In the genomic region with DNA sequence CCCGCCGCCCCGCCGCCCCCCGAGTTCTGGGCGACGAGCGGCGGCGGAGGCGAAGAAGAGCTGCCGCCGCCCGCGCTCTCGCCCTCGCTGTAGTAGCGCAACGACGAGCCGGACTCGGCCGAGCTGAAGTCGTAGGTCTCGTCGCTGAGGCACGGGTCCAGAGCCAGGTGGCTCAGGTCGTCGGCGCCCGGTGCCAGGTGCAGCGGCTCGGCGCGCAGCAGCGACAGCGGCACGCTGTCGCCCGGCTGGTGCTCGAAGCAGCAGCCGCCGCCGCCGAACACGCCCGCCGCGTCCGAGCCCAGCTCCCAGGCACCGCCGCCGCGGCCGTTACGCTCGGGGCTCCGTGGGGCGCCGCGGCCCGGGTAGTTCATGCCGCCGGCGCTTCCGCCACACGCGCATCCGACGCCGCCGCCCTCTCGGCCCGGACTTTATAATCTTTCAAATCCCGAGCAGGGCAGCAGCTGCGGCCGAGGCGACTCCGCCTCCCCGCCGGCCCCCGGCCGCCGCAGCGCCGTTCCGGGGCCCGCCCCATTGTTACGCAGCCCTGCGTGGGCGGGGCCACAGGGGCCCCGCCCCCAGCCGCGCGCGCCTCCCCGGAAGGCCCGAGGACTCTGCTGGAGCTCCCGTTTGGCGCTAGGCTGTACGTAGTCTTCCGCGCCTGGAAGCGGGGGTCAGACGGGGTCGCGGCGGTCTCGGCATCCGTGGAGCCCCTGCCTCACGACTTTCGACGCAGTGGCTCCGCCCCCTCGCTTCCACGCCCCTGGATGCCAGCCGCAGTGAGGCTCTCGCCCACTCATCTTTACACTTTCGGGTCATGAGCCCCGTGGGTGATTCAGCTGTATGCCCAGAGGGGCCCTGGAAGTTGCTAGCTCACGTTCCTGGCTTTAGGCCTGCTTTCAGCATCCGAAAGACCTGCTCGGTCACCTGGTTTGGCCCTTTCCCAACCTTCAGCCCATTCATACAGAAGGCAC, we compare ENCODE assay signal across 8 mouse cellular contexts. TPM values are rescaled to one million over a fixed set of nuclear protein-coding genes. Genes with fewer than 3 reads are reported as not detected.
A peak's percentile ranks its signal among the peaks of the same experiment; 100 is the strongest.
DNase-seq lines count a peak whose midpoint lies in the region; ATAC-seq and TF ChIP-seq lines count a peak whose summit lies in the region.

A gene (minus strand): TSS at position 503 of the 971 bp plus-strand sequence.

- peaks cover 55% of the 10 kb centered on the region for H3K4me1 ChIP-seq in erythroblast, embryonic 14.5 days (ENCODE audit: control insufficient read depth)
- peaks cover 29% of the 10 kb centered on the region for H3K4me1 ChIP-seq in heart, embryonic 12.5 days (replicated peaks)
- 0 out of 2 replicates have a peak, but pooled peaks cover 8% of the 10 kb centered on the region for H3K4me1 ChIP-seq in kidney, postnatal 0 days (replicated peaks; ENCODE audit: insufficient read depth, low read length)
- peaks cover 35% of the 10 kb centered on the region for H3K4me1 ChIP-seq in liver, embryonic 11.5 days (replicated peaks; ENCODE audit: control insufficient read depth, insufficient read depth, low read length)
- peaks cover 24% of the 10 kb centered on the region; the same call in 1 of the 2 replicates for H3K4me1 ChIP-seq in stomach, embryonic 14.5 days (ENCODE audit: control insufficient read depth, insufficient read depth, low read length)

- peak within 1 kb of the TSS; percentile 94 for H3ac ChIP-seq in C2C12 (ENCODE audit: control insufficient read depth, insufficient read length, low read depth)

- no peak for TF ChIP-seq CTCF in C2C12 (IDR thresholded peaks at IDR 0.05; ENCODE audit: control insufficient read depth, insufficient read depth, insufficient read length)
- TF ChIP-seq CTCF in brain, embryonic 14.5 days (IDR thresholded peaks at IDR 0.05; ENCODE audit: borderline replicate concordance, extremely low read depth, insufficient read depth, insufficient read length), result no peak
- no peak; the same call in 1 of the 2 replicates for TF ChIP-seq CTCF in kidney, postnatal 0 days (IDR thresholded peaks at IDR 0.05; ENCODE audit: low read depth)

- peak within 1 kb of the TSS; percentile 89 for H3K9ac ChIP-seq in heart, embryonic 12.5 days
- peak within 1 kb of the TSS; percentile 82 for H3K9ac ChIP-seq in kidney, postnatal 0 days (ENCODE audit: low read depth, low read length)
- H3K9ac ChIP-seq in liver, embryonic 11.5 days (ENCODE audit: low read depth, low read length), result peak within 1 kb of the TSS; percentile 89
- H3K9ac ChIP-seq in stomach, embryonic 14.5 days (replicated peaks; ENCODE audit: low read depth, low read length), result peak within 1 kb of the TSS; percentile 78

- H3K4me3 ChIP-seq in C2C12 (ENCODE audit: insufficient read depth, poor library complexity, severe bottlenecking), result peak within 1 kb of the TSS; percentile 48
- H3K4me3 ChIP-seq in erythroblast, embryonic 14.5 days (replicated peaks), result peak within 1 kb of the TSS; percentile 91
- H3K4me3 ChIP-seq in heart, embryonic 12.5 days, result peak within 1 kb of the TSS; percentile 85
- peak within 1 kb of the TSS; percentile 77 for H3K4me3 ChIP-seq in kidney, postnatal 0 days (replicated peaks; ENCODE audit: low read depth, low read length)
- peak within 1 kb of the TSS; percentile 84 for H3K4me3 ChIP-seq in liver, embryonic 11.5 days (ENCODE audit: low read depth, low read length)
- peak within 1 kb of the TSS; percentile 90 for H3K4me3 ChIP-seq in stomach, embryonic 14.5 days (ENCODE audit: low read depth, low read length)

- no peaks in the 10 kb centered on the region for H3K27me3 ChIP-seq in C2C12 (ENCODE audit: control insufficient read depth, insufficient read depth, insufficient read length)
- H3K27me3 ChIP-seq in erythroblast, embryonic 14.5 days (ENCODE audit: control insufficient read depth), result peaks cover 12% of the 10 kb centered on the region
- H3K27me3 ChIP-seq in heart, embryonic 12.5 days (replicated peaks), result no peaks in the 10 kb centered on the region
- no peaks in the 10 kb centered on the region for H3K27me3 ChIP-seq in kidney, postnatal 0 days (ENCODE audit: insufficient read depth, low read length)
- no peaks in the 10 kb centered on the region for H3K27me3 ChIP-seq in liver, embryonic 11.5 days (replicated peaks; ENCODE audit: control insufficient read depth, insufficient read depth, low read length)
- no peaks in the 10 kb centered on the region for H3K27me3 ChIP-seq in stomach, embryonic 14.5 days (ENCODE audit: control insufficient read depth, insufficient read depth, low read length)

- peak; percentile 95 for ATAC-seq in heart, embryonic 12.5 days (ENCODE audit: insufficient number of reproducible peaks, low FRiP score)
- peak; percentile 97 for ATAC-seq in kidney, postnatal 0 days (replicated peaks; ENCODE audit: low FRiP score, low read depth)
- ATAC-seq in liver, embryonic 11.5 days (replicated peaks; ENCODE audit: low FRiP score), result peak; percentile 85
- ATAC-seq in stomach, embryonic 14.5 days (ENCODE audit: insufficient number of reproducible peaks, insufficient read depth, low FRiP score, low read depth), result peak; percentile 95

- H3K9me3 ChIP-seq in erythroblast, embryonic 14.5 days (ENCODE audit: control insufficient read depth, low read length), result no peaks in the 10 kb centered on the region
- no peaks in the 10 kb centered on the region for H3K9me3 ChIP-seq in heart, embryonic 12.5 days (replicated peaks)
- H3K9me3 ChIP-seq in kidney, postnatal 0 days (replicated peaks; ENCODE audit: low read length), result no peaks in the 10 kb centered on the region
- H3K9me3 ChIP-seq in liver, embryonic 11.5 days (ENCODE audit: control insufficient read depth, low read length), result no peaks in the 10 kb centered on the region
- no peaks in the 10 kb centered on the region for H3K9me3 ChIP-seq in stomach, embryonic 14.5 days (ENCODE audit: control insufficient read depth, low read depth, low read length)

- peak within 1 kb of the TSS; percentile 74 for H3K4me2 ChIP-seq in heart, embryonic 12.5 days
- peak within 1 kb of the TSS; percentile 96 for H3K4me2 ChIP-seq in kidney, postnatal 0 days (ENCODE audit: low read length)
- H3K4me2 ChIP-seq in liver, embryonic 11.5 days, result peak within 1 kb of the TSS; percentile 95
- H3K4me2 ChIP-seq in stomach, embryonic 14.5 days (replicated peaks; ENCODE audit: low read depth, low read length), result peak within 1 kb of the TSS; percentile 87

- under 1% methylated on average over 123 of the region's 123 CpGs for WGBS in heart, embryonic 12.5 days
- WGBS in kidney, postnatal 0 days, result under 1% methylated on average over 120 of the region's 123 CpGs
- under 1% methylated on average over 111 of the region's 123 CpGs for WGBS in liver, embryonic 11.5 days
- WGBS in stomach, embryonic 14.5 days, result under 1% methylated on average over 120 of the region's 123 CpGs

- peaks cover 10% of the 10 kb centered on the region for H3K79me3 ChIP-seq in C2C12 (ENCODE audit: low read depth)

- H3K79me2 ChIP-seq in C2C12 (ENCODE audit: control insufficient read depth, insufficient read depth), result peaks cover 16% of the 10 kb centered on the region

- H3K27ac ChIP-seq in heart, embryonic 12.5 days (ENCODE audit: poor library complexity, severe bottlenecking), result peak within 1 kb of the TSS; percentile 95
- H3K27ac ChIP-seq in kidney, postnatal 0 days, result peak within 1 kb of the TSS; percentile 94
- H3K27ac ChIP-seq in liver, embryonic 11.5 days (ENCODE audit: low read depth, low read length), result peak within 1 kb of the TSS; percentile 91
- peak within 1 kb of the TSS; percentile 94 for H3K27ac ChIP-seq in stomach, embryonic 14.5 days (ENCODE audit: low read length)

- peak; percentile 94 for DNase-seq in brain, embryonic 14.5 days (ENCODE audit: low read depth)
- peak; percentile 92 for DNase-seq in kidney, postnatal 0 days (ENCODE audit: low spot score)
- DNase-seq in liver, embryonic 11.5 days (ENCODE audit: low spot score), result peak; percentile 92
- DNase-seq in naive thymus-derived CD4-positive, alpha-beta T cell, adult 2 months (ENCODE audit: low read depth), result peak; percentile 93

- H3K36me3 ChIP-seq in C2C12 (ENCODE audit: control insufficient read depth, insufficient read depth), result no peaks in the 10 kb centered on the region
- H3K36me3 ChIP-seq in erythroblast, embryonic 14.5 days (ENCODE audit: control insufficient read depth), result peaks cover 11% of the 10 kb centered on the region
- no peaks in the 10 kb centered on the region for H3K36me3 ChIP-seq in heart, embryonic 12.5 days
- no peaks in the 10 kb centered on the region for H3K36me3 ChIP-seq in kidney, postnatal 0 days (ENCODE audit: insufficient read depth, low read length)
- H3K36me3 ChIP-seq in liver, embryonic 11.5 days (ENCODE audit: control insufficient read depth, insufficient read depth, low read length), result no peaks in the 10 kb centered on the region
- H3K36me3 ChIP-seq in stomach, embryonic 14.5 days (ENCODE audit: control insufficient read depth, insufficient read depth, low read length), result no peaks in the 10 kb centered on the region

- peak; percentile 87 for TF ChIP-seq POLR2A in brain, embryonic 14.5 days (IDR thresholded peaks at IDR 0.05; ENCODE audit: borderline replicate concordance, extremely low read depth, insufficient read depth, insufficient read length, poor library complexity, severe bottlenecking)

TF ChIP-seq in C2C12, 6 proteins besides CTCF, POLR2A, EP300 and RAD21:
- no peak for TF ChIP-seq USF1 (IDR thresholded peaks at IDR 0.05; ENCODE audit: low read depth)
- TF ChIP-seq MAX (IDR thresholded peaks at IDR 0.05), result peak; percentile 41

RNA-seq across cellular contexts. Expression of the gene that starts here (rescaled TPM):
- polyA plus RNA-seq in C2C12 (2012; fragmentation: generic; extraction: Trizol), result 6.4 TPM
- 38.7 and 47.3 TPM in 2 replicates for polyA plus RNA-seq in brain, embryonic 14.5 days (2012; rRNA removed)
- polyA plus RNA-seq in erythroblast, embryonic 14.5 days (2012), result 0.93 and 1.0 TPM in 2 replicates
- 12.6 and 16.3 TPM in 2 replicates for polyA plus RNA-seq in heart, embryonic 12.5 days (2016; fragmentation: Nextera tagmentation; extraction: Ambion mirVana)
- polyA plus RNA-seq in kidney, postnatal 0 days (2015; fragmentation: Nextera tagmentation; extraction: Ambion mirVana), result 4.9 and 5.4 TPM in 2 replicates
- 10.2 and 11.1 TPM in 2 replicates for polyA plus RNA-seq in liver, embryonic 11.5 days (2014; fragmentation: Nextera tagmentation; extraction: Ambion mirVana)
- 10.9 and 12.2 TPM in 2 replicates for polyA plus RNA-seq in stomach, embryonic 14.5 days (2014; fragmentation: Nextera tagmentation; extraction: Ambion mirVana)

Comparison
In these comparisons a context has a peak if more than half of its experiments do, and no peak if none do; other contexts are left out.
1. Peak in every context shown above with its lines: DNase-seq, ATAC-seq, H3K4me3 ChIP-seq and H3K27ac ChIP-seq.